Mouse (Mus musculus) heart, postnatal 25 days (tissue): ENCODE measurements at regions not wholly inside any gene's neighbourhood (a gene's known extent, or its start where the extent isn't known, plus 50 kb on each side); places are given as distances from the start of the nearest gene placed in this dataset.

Source experiments
- DNase-seq: peaks from one replicate; pipeline ENCODE4 v3.0.0; 2022; ENCODE audit warnings: low spot score
- intact Hi-C: fragments of 180-260 bp; cut with DNase I; formaldehyde crosslinking; loops from one replicate; pipeline ENCODE4 v1.15.1; 2025

GRCm38 (mm10) chr5:44416844-44417589 is 190.6 kb upstream of the Tapt1 start:
- DNase-seq, result no peak
- intact Hi-C loops, result no loop called here

- peak; percentile 66 for DNase-seq
- intact Hi-C loops, result no loop called here
Measured at GRCm38 (mm10) chr5:44414441-44414840, 188.0 kb upstream of the Tapt1 start.

DNA sequence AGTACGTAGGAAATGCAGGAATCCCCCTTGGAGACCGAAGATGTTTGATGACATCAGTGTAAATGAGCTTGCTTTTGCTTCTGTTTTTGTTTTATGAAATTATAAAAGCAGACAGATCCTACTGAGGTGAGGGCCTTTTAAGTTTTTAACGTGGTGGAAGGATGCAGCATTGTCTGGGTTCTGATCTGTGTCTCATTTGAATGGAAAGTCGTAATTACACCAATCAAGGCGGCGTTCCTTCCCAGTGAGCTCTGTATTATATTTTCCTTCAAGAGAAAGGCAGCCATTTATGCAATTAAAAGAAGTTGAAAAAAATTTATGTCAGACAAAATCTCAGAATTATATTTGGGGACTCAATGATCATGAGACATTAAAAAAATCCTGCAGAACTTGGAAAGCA is 176.9 kb upstream of the Tapt1 start:
- intact Hi-C loops, result no loop called here
- no peak for DNase-seq

- intact Hi-C loops, result no loop called here
- no peak for DNase-seq
Measured at GRCm38 (mm10) chr5:44400573-44401332, 174.3 kb upstream of the Tapt1 start.

- no peak for DNase-seq
- intact Hi-C loops, result no loop called here
Measured at GRCm38 (mm10) chr5:44387237-44387810, 160.9 kb upstream of the Tapt1 start.

DNA sequence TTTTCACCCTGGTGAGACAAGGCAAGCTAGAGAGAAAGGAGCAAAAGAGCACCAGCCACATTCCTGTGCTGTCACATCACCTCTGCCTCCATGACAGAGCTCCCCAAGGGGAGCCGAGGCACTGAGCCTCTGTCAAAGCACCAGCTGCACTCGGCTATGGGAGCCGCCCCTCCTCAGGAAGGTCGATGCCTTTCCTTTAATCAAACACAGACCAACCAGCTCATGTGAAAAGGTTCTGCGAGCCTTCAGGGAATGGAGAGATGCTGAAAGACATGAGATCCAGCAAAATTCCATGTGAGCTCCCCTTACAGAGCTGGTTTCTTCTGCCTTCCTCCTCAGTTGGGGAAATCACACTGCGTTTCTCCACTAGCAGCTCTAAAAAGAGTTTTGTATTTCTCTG is 159.8 kb upstream of the Tapt1 start:
- DNase-seq, result no peak
- intact Hi-C loops, result no loop called here

- intact Hi-C loops, result no loop called here
- DNase-seq, result no peak
Measured at GRCm38 (mm10) chr5:44383049-44383448, 156.6 kb upstream of the Tapt1 start.

GRCm38 (mm10) chr5:44370006-44370405 is 143.6 kb upstream of the Tapt1 start:
- no peak for DNase-seq

DNA sequence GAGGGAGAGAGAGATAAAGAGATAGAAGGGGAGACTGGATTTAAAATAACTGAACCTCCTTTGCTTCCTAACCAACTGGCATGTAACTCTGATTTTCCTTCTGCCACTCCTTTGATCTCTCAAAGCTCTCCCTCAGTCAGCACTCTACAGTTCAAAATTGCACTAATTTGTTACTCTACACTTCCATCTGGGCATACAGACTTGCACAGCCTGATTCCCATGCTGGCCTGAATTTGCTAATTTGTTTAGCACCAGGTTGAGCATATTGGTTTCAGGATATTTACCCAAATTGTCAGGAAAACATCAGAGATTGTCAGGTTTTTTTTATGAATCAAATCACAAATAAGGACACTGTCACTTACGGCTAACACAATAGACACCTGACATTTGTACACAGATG is 125.9 kb upstream of the Tapt1 start:
- intact Hi-C loops, result no loop called here
- no peak for DNase-seq

More at GRCm38 (mm10) chr5:44370006-44370405, 143.6 kb upstream of the Tapt1 start:
- intact Hi-C loops, result no loop called here

DNA sequence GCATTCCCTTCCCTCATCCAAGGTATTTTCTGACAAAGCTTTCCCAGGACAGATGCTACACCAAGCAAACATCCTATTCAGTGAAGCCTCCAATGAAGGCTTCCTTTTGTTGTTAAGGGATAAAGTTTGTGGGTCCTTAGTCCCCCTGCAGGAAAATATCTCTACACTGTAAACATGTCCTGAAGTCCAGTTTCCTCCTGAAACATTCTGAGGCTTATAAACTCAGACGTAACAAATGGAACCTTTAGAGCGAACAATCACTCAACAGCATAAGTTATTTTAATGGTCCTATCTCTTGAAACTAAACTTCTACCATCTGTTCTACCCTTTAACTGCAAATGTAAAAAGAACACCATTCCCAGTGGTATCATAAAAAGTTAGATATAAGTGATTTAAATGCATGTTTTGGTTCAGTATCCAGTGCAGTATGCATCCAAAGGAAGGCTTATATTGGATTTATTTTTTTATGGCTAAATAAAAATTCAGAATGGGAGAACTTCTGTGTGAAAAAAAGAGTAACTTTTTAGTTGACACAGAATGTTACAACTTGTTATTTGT is 115.1 kb upstream of the Tapt1 start:
- intact Hi-C loops, result no loop called here
- no peak for DNase-seq

- intact Hi-C loops, result no loop called here
- DNase-seq, result no peak
Measured at GRCm38 (mm10) chr5:44338662-44339061, 112.2 kb upstream of the Tapt1 start.

DNA sequence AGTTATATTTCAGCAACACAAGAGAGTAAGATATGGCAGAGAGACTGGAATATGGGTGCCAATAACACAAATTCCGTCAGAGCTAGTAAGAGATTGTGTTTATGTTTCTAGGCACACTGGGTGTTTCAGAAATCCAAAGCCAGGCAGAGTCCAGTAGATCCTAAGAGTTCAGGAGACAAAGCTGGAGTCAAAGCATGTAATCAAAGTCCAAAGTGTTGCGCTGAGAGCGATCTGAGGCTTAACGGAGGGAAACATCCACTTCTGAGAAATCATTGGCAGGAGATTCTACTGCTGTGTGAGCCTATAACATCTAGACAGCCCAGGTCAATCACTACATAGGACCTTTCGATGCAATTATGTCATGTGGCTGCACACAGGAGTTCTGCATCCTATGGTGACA is 109.3 kb upstream of the Tapt1 start:
- no peak for DNase-seq
- intact Hi-C loops, result no loop called here

- no peak for DNase-seq
- intact Hi-C loops, result no loop called here
Measured at GRCm38 (mm10) chr5:44319626-44320025, 93.2 kb upstream of the Tapt1 start.

DNA sequence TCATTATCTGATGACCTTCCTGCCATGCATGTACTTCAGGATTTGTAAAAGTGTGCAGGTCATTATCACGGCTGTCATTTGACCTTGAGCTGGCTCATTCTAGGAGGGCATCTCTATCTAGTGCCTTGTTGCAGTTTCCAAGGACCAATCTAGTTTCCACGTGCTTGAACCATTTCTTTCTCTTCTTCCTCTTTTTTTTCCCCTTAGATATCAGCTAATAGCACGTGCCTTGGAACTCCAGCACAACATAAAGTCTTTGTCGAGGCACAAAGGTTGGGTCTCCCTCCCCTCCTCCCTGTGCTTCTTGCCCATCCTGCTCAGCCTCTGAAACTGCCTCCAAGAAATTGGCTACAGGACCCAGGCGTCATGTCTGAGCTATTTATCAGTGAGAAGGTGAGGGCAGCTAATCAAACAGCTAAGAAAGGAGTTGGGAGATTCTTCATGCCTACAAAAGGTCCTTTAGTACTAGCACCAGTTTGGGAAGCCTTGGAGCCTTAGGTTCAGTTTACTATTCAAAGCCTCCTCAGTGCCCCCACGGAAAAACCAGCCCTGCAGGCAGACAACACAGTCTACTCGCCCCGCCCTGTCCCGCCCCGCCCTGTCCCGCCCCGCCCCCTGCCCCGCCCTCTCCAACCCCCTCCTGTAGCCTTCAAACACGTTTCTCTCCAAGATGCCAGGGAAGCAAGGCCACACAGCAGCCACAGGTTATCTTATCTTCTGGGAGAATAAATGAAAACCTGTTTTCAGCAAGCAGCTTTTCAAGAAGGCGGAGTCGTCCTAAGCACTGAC is 80.5 kb upstream of the Tapt1 start:
- intact Hi-C loops, result loop anchor here (5.0 to 10.0 kb wide), 2 partner anchors 348 to 525 kb away; no protein-coding TSS in a partner anchor
- no peak for DNase-seq

DNA sequence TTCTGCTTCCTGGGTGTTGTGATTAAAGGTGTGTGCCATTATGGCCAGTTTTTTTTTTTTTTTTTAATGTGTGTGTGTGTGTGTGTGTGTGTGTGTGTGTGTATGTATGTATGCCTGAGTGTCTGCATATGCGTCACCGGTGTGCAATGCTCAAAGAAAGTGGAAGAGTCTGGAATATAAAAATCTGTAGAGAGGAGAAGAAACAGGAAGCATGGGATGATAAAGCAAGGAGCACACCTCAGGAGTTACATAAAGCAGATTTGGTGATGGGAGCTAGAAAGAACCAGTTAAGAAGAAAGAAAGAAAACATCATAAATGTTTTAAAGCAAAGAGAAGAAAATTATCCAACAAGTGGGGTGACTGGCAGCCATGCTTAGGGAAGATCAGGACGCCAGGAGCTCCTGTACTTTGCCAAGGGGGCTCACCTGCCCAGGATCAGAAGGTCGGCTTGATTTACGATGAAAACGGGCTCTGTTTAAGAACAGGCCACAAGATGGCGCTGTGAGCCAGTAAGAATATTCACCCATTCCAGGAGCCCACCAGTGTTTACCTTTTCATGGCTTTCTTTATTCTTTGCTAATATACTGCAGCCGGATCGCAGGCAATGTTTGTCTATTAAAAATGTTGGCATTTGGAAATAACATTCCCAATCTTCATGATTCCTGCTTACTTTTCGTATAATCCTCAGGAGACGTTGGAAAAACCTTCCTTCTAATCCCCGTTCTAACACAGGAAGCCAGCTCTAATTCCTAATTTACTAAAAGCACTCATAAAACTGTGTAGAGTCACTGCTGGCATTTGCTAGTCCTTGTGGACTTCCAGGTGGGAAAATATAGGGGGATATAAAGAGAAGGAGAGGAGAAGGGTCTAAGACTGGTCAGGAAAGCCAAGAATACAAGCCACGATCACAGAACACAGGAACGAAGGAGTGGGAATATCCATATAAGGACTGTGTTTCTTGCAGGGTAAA is 77.7 kb upstream of the Tapt1 start:
- intact Hi-C loops, result loop anchor here (1.0 to 10.0 kb wide), 4 partner anchors 351 to 1118 kb away; no protein-coding TSS in a partner anchor
- no peak for DNase-seq

- peak; percentile 15 for DNase-seq
- intact Hi-C loops, result loop anchor here (2.0 kb wide), 2 partner anchors 1118 to 1140 kb away; no protein-coding TSS in a partner anchor
Measured at GRCm38 (mm10) chr5:44284384-44284783, 58.0 kb upstream of the Tapt1 start.
